Mouse (Mus musculus) myocyte (in vitro differentiated cells): Measurements from ENCODE around the gene Pih1d1. TPM values are rescaled to one million over a fixed set of nuclear protein-coding genes. Genes with fewer than 3 reads are reported as not detected.
A peak's percentile ranks its signal among the peaks of the same experiment; 100 is the strongest.

ENCODE experiments used
- H3K27me3 ChIP-seq: one replicate; pipeline ENCODE4 v1.6.1; 2011; ENCODE audit not compliant: control insufficient read depth, insufficient read depth, insufficient read length
- H3K36me3 ChIP-seq: one replicate; pipeline ENCODE4 v1.6.1; 2011; ENCODE audit not compliant: control insufficient read depth, insufficient read depth
- H3K4me2 ChIP-seq: one replicate; pipeline ENCODE4 v1.6.1; 2011; ENCODE audit warnings: low read depth, control low read depth
- H3K4me3 ChIP-seq: one replicate; pipeline ENCODE4 v1.5.1; 2011; ENCODE audit warnings: mild to moderate bottlenecking, control low read depth, moderate library complexity
- H3K79me2 ChIP-seq: one replicate; pipeline ENCODE4 v1.6.1; 2011; ENCODE audit not compliant: control insufficient read depth, insufficient read depth
- H3ac ChIP-seq: one replicate; pipeline ENCODE4 v1.6.1; 2011; ENCODE audit not compliant: control insufficient read depth, insufficient read length
- CEBPB ChIP-seq: IDR thresholded peaks from 2 replicates; pipeline ENCODE4 v1.6.1; 2011; ENCODE audit warnings: mild to moderate bottlenecking, moderate library complexity; ENCODE audit not compliant: poor library complexity, insufficient read depth, severe bottlenecking
- E2F4 ChIP-seq: IDR thresholded peaks from one replicate; pipeline ENCODE4 v1.6.1; 2011; ENCODE audit warnings: mild to moderate bottlenecking, control low read depth, moderate library complexity; ENCODE audit not compliant: insufficient read depth
- MAX ChIP-seq: IDR thresholded peaks from one replicate; pipeline ENCODE4 v1.6.1; 2011; ENCODE audit warnings: low read depth, mild to moderate bottlenecking, control low read depth
- MYOD1 ChIP-seq, 3 experiments: IDR thresholded peaks; one replicate each; pipeline ENCODE4 v1.6.1; 2011; ENCODE audit warnings: control low read depth in 2 of 3, low read depth in 2 of 3, mild to moderate bottlenecking in 2 of 3, moderate library complexity in 1 of 3; ENCODE audit not compliant: insufficient read length in 2 of 3, control insufficient read depth in 1 of 3
- MYOG ChIP-seq, 3 experiments: IDR thresholded peaks; one replicate each; pipeline ENCODE4 v1.6.1; 2011; ENCODE audit warnings: control low read depth in 2 of 3, low read depth in 2 of 3, mild to moderate bottlenecking in 2 of 3; ENCODE audit not compliant: insufficient read length in 2 of 3, control insufficient read depth in 1 of 3, insufficient read depth in 1 of 3
- POLR2A ChIP-seq: IDR thresholded peaks from one replicate; pipeline ENCODE4 v1.6.1; 2011; ENCODE audit warnings: low read depth, mild to moderate bottlenecking, control low read depth, moderate library complexity; ENCODE audit not compliant: insufficient read length
- POLR2AphosphoS2 ChIP-seq: IDR thresholded peaks from one replicate; pipeline ENCODE4 v1.6.1; 2011; ENCODE audit warnings: low read depth, control low read depth; ENCODE audit not compliant: insufficient read length
- REST ChIP-seq: IDR thresholded peaks from one replicate; pipeline ENCODE4 v1.6.1; 2011; ENCODE audit warnings: mild to moderate bottlenecking, control low read depth, moderate library complexity; ENCODE audit not compliant: insufficient read depth, insufficient read length
- SRF ChIP-seq: IDR thresholded peaks from one replicate; pipeline ENCODE4 v1.6.1; 2011; ENCODE audit warnings: low read depth; ENCODE audit not compliant: control insufficient read depth, insufficient read length
- TCF12 ChIP-seq: IDR thresholded peaks from one replicate; pipeline ENCODE4 v1.6.1; 2011; ENCODE audit warnings: mild to moderate bottlenecking, control low read depth; ENCODE audit not compliant: poor library complexity, insufficient read depth, severe bottlenecking
- TCF3 ChIP-seq: IDR thresholded peaks from one replicate; pipeline ENCODE4 v1.6.1; 2011; ENCODE audit warnings: low read depth, control low read depth; ENCODE audit not compliant: insufficient read length
- USF1 ChIP-seq: IDR thresholded peaks from one replicate; pipeline ENCODE4 v1.6.1; 2011; ENCODE audit warnings: low read depth, mild to moderate bottlenecking, control low read depth, moderate library complexity
- polyA plus RNA-seq: library from polyadenylated mRNA; unstranded; fragments of >200 nt; fragmentation: generic; extraction: Trizol; gene quantifications from one replicate; pipeline ENCODE4 v1.2.1, GENCODE M21; 2012; ENCODE audit warnings: missing spikeins

Gene Pih1d1
- polyA plus RNA-seq, 1 experiment, result 81.9 TPM

DNA sequence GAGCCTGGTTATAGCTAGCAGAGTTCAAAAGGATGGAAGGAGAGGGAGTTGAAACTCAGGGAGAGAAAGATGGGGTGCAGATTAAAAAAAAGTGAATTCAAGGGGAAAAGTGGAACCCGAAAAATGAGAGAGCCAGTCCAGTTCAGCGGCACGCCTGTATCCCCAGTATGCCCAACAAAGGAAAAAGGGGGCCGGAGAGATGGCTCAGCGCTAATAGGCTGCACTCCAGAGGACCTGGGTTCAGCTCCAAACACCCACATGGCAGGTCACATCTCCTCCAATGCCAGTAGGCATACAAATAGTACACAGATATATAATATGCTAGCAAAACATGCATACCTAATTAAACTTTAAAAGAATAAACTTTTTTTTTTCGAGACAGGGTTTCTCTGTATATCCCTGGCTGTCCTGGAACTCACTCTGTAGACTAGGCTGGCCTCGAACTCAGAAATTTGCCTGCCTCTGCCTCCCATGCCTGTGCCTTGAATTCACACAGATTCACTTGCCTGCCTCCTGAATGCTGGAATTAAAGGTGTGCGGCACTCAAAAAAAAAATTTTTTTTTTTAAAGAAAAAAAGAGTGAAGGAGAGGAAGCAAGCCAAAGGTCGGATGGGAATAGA is 9.0 kb downstream of the Pih1d1 start:
- TF ChIP-seq POLR2AphosphoS2 (no peak), MYOD1 (IDR thresholded peaks at IDR 0.05; ENCODE audit: control insufficient read depth in 1 of 3, insufficient read length in 2 of 3, low read depth in 2 of 3) (no peak), TCF3 (no peak), SRF (no peak), TCF12 (no peak), E2F4 (no peak), MAX (no peak), CEBPB (no peak), USF1 (no peak), MYOG (IDR thresholded peaks at IDR 0.05; ENCODE audit: control insufficient read depth in 1 of 3, insufficient read depth in 1 of 3, insufficient read length in 2 of 3, low read depth in 2 of 3) (no peak), POLR2A (no peak), REST (no peak)
- H3ac ChIP-seq, result no peak overlapping the region
- peaks cover 46% of the 10 kb centered on the region for H3K27me3 ChIP-seq
- H3K4me2 ChIP-seq, result no peak overlapping the region
- no peaks in the 10 kb centered on the region for H3K79me2 ChIP-seq
- no peaks in the 10 kb centered on the region for H3K36me3 ChIP-seq
- H3K4me3 ChIP-seq, result no peak overlapping the region

DNA sequence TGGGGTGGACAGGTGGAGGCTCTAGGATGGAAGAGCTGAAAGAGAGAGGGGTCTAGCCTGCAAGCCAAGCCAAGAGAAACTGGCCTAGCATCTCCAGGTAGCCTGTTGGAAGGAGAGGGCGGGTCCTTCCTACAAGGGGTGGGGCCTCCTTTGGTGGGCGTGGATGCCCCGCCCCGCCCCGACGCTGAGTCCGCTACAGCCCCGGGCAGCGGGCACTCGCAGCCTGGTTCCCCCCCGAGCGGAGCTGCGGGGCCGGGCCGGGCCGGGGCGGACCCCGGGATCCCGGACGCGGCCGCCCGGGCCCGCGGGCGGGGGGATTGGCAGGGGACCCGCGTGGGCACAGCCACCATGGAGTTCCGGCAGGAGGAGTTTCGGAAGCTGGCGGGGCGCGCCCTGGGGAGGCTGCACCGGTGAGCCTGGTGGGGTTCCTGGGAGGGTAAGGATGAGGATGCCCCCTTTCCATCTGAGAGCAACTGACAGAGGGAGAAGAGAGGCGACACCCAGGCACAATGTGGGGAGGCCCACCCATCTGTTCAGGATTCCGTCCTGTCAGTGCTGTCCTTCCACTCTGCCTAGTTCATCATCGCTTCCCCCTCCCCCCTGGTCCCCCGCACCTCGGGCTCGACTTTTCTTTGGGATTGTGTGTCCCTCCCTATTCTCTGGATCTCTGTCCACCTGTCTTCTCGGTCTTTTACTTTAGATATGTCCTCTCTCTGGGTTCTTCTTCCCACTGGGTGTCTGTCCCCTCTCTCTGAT is 9.8 kb downstream of the Pih1d1 start, which contains the start of gene Slc17a7:
TSS of gene Slc17a7 (plus strand) at position 215 of the 756 bp plus-strand sequence.
- H3ac ChIP-seq, result no peak within 1 kb of the TSS
- H3K79me2 ChIP-seq, result no peaks in the 10 kb centered on the region
- TF ChIP-seq MYOG (IDR thresholded peaks at IDR 0.05; ENCODE audit: control insufficient read depth in 1 of 3, insufficient read depth in 1 of 3, insufficient read length in 2 of 3, low read depth in 2 of 3), result no peak
- TF ChIP-seq TCF3, result no peak
- TF ChIP-seq MYOD1 (IDR thresholded peaks at IDR 0.05; ENCODE audit: control insufficient read depth in 1 of 3, insufficient read length in 2 of 3, low read depth in 2 of 3), result no peak
- no peak for TF ChIP-seq CEBPB
- no peak for TF ChIP-seq TCF12
- TF ChIP-seq MAX, result no peak
- no peak for TF ChIP-seq POLR2A
- H3K4me2 ChIP-seq, result peak within 1 kb of the TSS; percentile 27
- H3K27me3 ChIP-seq, result peaks cover 54% of the 10 kb centered on the region
- H3K4me3 ChIP-seq, result no peak within 1 kb of the TSS
- no peaks in the 10 kb centered on the region for H3K36me3 ChIP-seq

GRCm38 (mm10) chr7:45164833-45165232 is 10.7 kb downstream of the Pih1d1 start:
- Histone ChIP-seq H3K4me2 (no peak overlapping the region), H3K36me3 (no peaks in the 10 kb centered on the region), H3K4me3 (no peak overlapping the region), H3ac (no peak overlapping the region), H3K27me3 (peaks cover 55% of the 10 kb centered on the region), H3K79me2 (no peaks in the 10 kb centered on the region)
- no peak for TF ChIP-seq REST
- TF ChIP-seq MAX, result no peak
- no peak for TF ChIP-seq TCF3
- no peak for TF ChIP-seq E2F4
- TF ChIP-seq SRF, result no peak
- no peak for TF ChIP-seq USF1
- TF ChIP-seq POLR2A, result no peak
- no peak for TF ChIP-seq CEBPB
- TF ChIP-seq MYOD1 (IDR thresholded peaks at IDR 0.05; ENCODE audit: control insufficient read depth in 1 of 3, insufficient read length in 2 of 3, low read depth in 2 of 3), result no peak
- no peak for TF ChIP-seq TCF12
- TF ChIP-seq POLR2AphosphoS2, result no peak
- no peak for TF ChIP-seq MYOG (IDR thresholded peaks at IDR 0.05; ENCODE audit: control insufficient read depth in 1 of 3, insufficient read depth in 1 of 3, insufficient read length in 2 of 3, low read depth in 2 of 3)

DNA sequence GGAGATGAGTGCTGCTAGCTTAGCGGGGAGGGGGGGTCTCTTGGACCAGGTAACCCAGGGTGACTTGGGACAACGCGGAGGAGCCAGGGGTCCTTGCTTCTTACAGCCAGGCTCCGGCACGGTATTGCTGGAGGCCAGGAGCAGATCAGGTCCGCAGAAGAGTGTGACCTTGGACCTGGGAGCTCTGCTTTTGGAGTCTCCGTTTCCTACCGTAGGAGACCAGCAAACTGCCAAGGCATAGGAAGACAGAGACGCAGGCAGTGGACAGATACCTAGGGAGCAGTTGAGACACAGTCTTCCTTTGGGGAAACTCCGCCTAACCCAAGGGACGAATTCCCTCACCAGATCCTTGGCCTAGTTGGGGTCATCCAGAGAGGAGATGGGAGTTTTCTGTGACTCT is 11.6 kb downstream of the Pih1d1 start:
- H3K27me3 ChIP-seq, result peaks cover 57% of the 10 kb centered on the region
- H3K36me3 ChIP-seq, result no peaks in the 10 kb centered on the region
- H3ac ChIP-seq, result no peak overlapping the region
- no peak for TF ChIP-seq POLR2AphosphoS2
- TF ChIP-seq REST, result no peak
- TF ChIP-seq E2F4, result no peak
- TF ChIP-seq MAX, result no peak
- no peak for TF ChIP-seq SRF
- TF ChIP-seq CEBPB, result no peak
- no peak for TF ChIP-seq MYOG (IDR thresholded peaks at IDR 0.05; ENCODE audit: control insufficient read depth in 1 of 3, insufficient read depth in 1 of 3, insufficient read length in 2 of 3, low read depth in 2 of 3)
- H3K4me3 ChIP-seq, result no peak overlapping the region
- no peak overlapping the region for H3K4me2 ChIP-seq
- H3K79me2 ChIP-seq, result no peaks in the 10 kb centered on the region

- no peak overlapping the region for H3K4me3 ChIP-seq
- TF ChIP-seq MAX, result no peak
- TF ChIP-seq POLR2AphosphoS2, result no peak
- no peak for TF ChIP-seq TCF12
- no peak for TF ChIP-seq REST
- TF ChIP-seq E2F4, result no peak
- TF ChIP-seq MYOD1 (IDR thresholded peaks at IDR 0.05; ENCODE audit: control insufficient read depth in 1 of 3, insufficient read length in 2 of 3, low read depth in 2 of 3), result no peak
- no peak for TF ChIP-seq TCF3
- TF ChIP-seq CEBPB, result no peak
- TF ChIP-seq SRF, result no peak
- TF ChIP-seq POLR2A, result no peak
Observed at GRCm38 (mm10) chr7:45166950-45167401, 12.9 kb downstream of the Pih1d1 start.

More at GRCm38 (mm10) chr7:45166950-45167401, 12.9 kb downstream of the Pih1d1 start:
- Histone ChIP-seq H3K4me2 (no peak overlapping the region), H3ac (no peak overlapping the region), H3K36me3 (no peaks in the 10 kb centered on the region), H3K79me2 (no peaks in the 10 kb centered on the region), H3K27me3 (peaks cover 59% of the 10 kb centered on the region)
